Mouse (Mus musculus): ENCODE results near the gene Pex12.

Pex12 gene

GRCm38 (mm10) chr11:83306700-83307253, 4.4 kb upstream of the Pex12 start:
- H3K27me3 ChIP-seq (ENCODE audit: insufficient read depth, low read length), result no peaks in the 10 kb centered on the region

GRCm38 (mm10) chr11:83304485-83304884, 2.1 kb upstream of the Pex12 start:
- Histone ChIP-seq H3K36me3 (ENCODE audit: insufficient read depth, low read length) (peaks cover 22% of the 10 kb centered on the region), H3K4me1 (replicated peaks; ENCODE audit: low read depth, low read length) (peaks cover 33% of the 10 kb centered on the region), H3K27me3 (ENCODE audit: insufficient read depth, low read length) (no peaks in the 10 kb centered on the region), H3K9me3 (ENCODE audit: low read length) (no peaks in the 10 kb centered on the region), H3K4me3 (replicated peaks; ENCODE audit: low read length) (no peak overlapping the region)
- no peak for TF ChIP-seq NANOG (IDR thresholded peaks at IDR 0.05; ENCODE audit: borderline replicate concordance, low read length)
- TF ChIP-seq POU5F1 (IDR thresholded peaks at IDR 0.05; ENCODE audit: borderline replicate concordance, low read length), result no peak
- TF ChIP-seq CTCF (conservative IDR thresholded peaks at IDR 0.05; ENCODE audit: low read length), result no peak

More at GRCm38 (mm10) chr11:83306700-83307253, 4.4 kb upstream of the Pex12 start:
- no peak for TF ChIP-seq CTCF (conservative IDR thresholded peaks at IDR 0.05; ENCODE audit: low read length)
- no peak for TF ChIP-seq NANOG (IDR thresholded peaks at IDR 0.05; ENCODE audit: borderline replicate concordance, low read length)
- TF ChIP-seq POU5F1 (IDR thresholded peaks at IDR 0.05; ENCODE audit: borderline replicate concordance, low read length), result no peak
- H3K4me1 ChIP-seq (replicated peaks; ENCODE audit: low read depth, low read length), result peaks cover 24% of the 10 kb centered on the region
- H3K9me3 ChIP-seq (ENCODE audit: low read length), result no peaks in the 10 kb centered on the region
- peaks cover 19% of the 10 kb centered on the region for H3K36me3 ChIP-seq (ENCODE audit: insufficient read depth, low read length)
- H3K4me3 ChIP-seq (replicated peaks; ENCODE audit: low read length), result no peak overlapping the region

- Histone ChIP-seq H3K4me3 (replicated peaks; ENCODE audit: low read length) (peak overlapping the region; percentile 98), H3K27me3 (ENCODE audit: insufficient read depth, low read length) (no peaks in the 10 kb centered on the region), H3K4me1 (replicated peaks; ENCODE audit: low read depth, low read length) (peaks cover 33% of the 10 kb centered on the region), H3K9me3 (ENCODE audit: low read length) (no peaks in the 10 kb centered on the region), H3K36me3 (ENCODE audit: insufficient read depth, low read length) (peaks cover 18% of the 10 kb centered on the region)
- TF ChIP-seq CTCF (conservative IDR thresholded peaks at IDR 0.05; ENCODE audit: low read length) (no peak), POU5F1 (IDR thresholded peaks at IDR 0.05; ENCODE audit: borderline replicate concordance, low read length) (no peak), NANOG (IDR thresholded peaks at IDR 0.05; ENCODE audit: borderline replicate concordance, low read length) (no peak)
These were observed 1.4 kb upstream of the Pex12 start for GRCm38 (mm10) chr11:83303751-83304150.

GRCm38 (mm10) chr11:83302124-83302523, 262 bp downstream of the Pex12 start:
- Histone ChIP-seq H3K36me3 (ENCODE audit: insufficient read depth, low read length) (peaks cover 16% of the 10 kb centered on the region), H3K4me1 (replicated peaks; ENCODE audit: low read depth, low read length) (peaks cover 45% of the 10 kb centered on the region), H3K4me3 (replicated peaks; ENCODE audit: low read length) (peak overlapping the region; percentile 98), H3K9me3 (ENCODE audit: low read length) (no peaks in the 10 kb centered on the region), H3K27me3 (ENCODE audit: insufficient read depth, low read length) (no peaks in the 10 kb centered on the region)
- TF ChIP-seq CTCF (conservative IDR thresholded peaks at IDR 0.05; ENCODE audit: low read length), result no peak
- no peak for TF ChIP-seq POU5F1 (IDR thresholded peaks at IDR 0.05; ENCODE audit: borderline replicate concordance, low read length)
- TF ChIP-seq NANOG (IDR thresholded peaks at IDR 0.05; ENCODE audit: borderline replicate concordance, low read length), result no peak

GRCm38 (mm10) chr11:83301431-83301831, 955 bp downstream of the Pex12 start:
- Histone ChIP-seq H3K36me3 (ENCODE audit: insufficient read depth, low read length) (peaks cover 23% of the 10 kb centered on the region), H3K4me3 (replicated peaks; ENCODE audit: low read length) (peak overlapping the region; percentile 98; the same call in 1 of the 2 replicates), H3K27me3 (ENCODE audit: insufficient read depth, low read length) (no peaks in the 10 kb centered on the region), H3K9me3 (ENCODE audit: low read length) (no peaks in the 10 kb centered on the region), H3K4me1 (replicated peaks; ENCODE audit: low read depth, low read length) (peaks cover 52% of the 10 kb centered on the region)
- TF ChIP-seq CTCF (conservative IDR thresholded peaks at IDR 0.05; ENCODE audit: low read length), result no peak
- no peak for TF ChIP-seq POU5F1 (IDR thresholded peaks at IDR 0.05; ENCODE audit: borderline replicate concordance, low read length)
- TF ChIP-seq NANOG (IDR thresholded peaks at IDR 0.05; ENCODE audit: borderline replicate concordance, low read length), result no peak

GRCm38 (mm10) chr11:83299724-83300123, 2.7 kb downstream of the Pex12 start:
- peaks cover 56% of the 10 kb centered on the region for H3K4me1 ChIP-seq (replicated peaks; ENCODE audit: low read depth, low read length)
- H3K27me3 ChIP-seq (ENCODE audit: insufficient read depth, low read length), result no peaks in the 10 kb centered on the region
- TF ChIP-seq POU5F1 (IDR thresholded peaks at IDR 0.05; ENCODE audit: borderline replicate concordance, low read length), result no peak
- no peak for TF ChIP-seq NANOG (IDR thresholded peaks at IDR 0.05; ENCODE audit: borderline replicate concordance, low read length)
- no peak for TF ChIP-seq CTCF (conservative IDR thresholded peaks at IDR 0.05; ENCODE audit: low read length)
- peak overlapping the region; percentile 88 for H3K4me3 ChIP-seq (replicated peaks; ENCODE audit: low read length)
- H3K9me3 ChIP-seq (ENCODE audit: low read length), result no peaks in the 10 kb centered on the region
- peaks cover 40% of the 10 kb centered on the region for H3K36me3 ChIP-seq (ENCODE audit: insufficient read depth, low read length)

GRCm38 (mm10) chr11:83298225-83299195, 3.9 kb downstream of the Pex12 start, which contains the start of gene Ap2b1:
Gene Ap2b1 (plus strand): TSS chr11:83299024.
- Histone ChIP-seq H3K27me3 (ENCODE audit: insufficient read depth, low read length) (no peaks in the 10 kb centered on the region), H3K4me3 (replicated peaks; ENCODE audit: low read length) (peak within 1 kb of the TSS; percentile 88), H3K4me1 (replicated peaks; ENCODE audit: low read depth, low read length) (peaks cover 53% of the 10 kb centered on the region), H3K36me3 (ENCODE audit: insufficient read depth, low read length) (peaks cover 52% of the 10 kb centered on the region), H3K9me3 (ENCODE audit: low read length) (no peaks in the 10 kb centered on the region)
- no peak for TF ChIP-seq POU5F1 (IDR thresholded peaks at IDR 0.05; ENCODE audit: borderline replicate concordance, low read length)
- TF ChIP-seq NANOG (IDR thresholded peaks at IDR 0.05; ENCODE audit: borderline replicate concordance, low read length), result no peak
- no peak for TF ChIP-seq CTCF (conservative IDR thresholded peaks at IDR 0.05; ENCODE audit: low read length)

- TF ChIP-seq CTCF (conservative IDR thresholded peaks at IDR 0.05; ENCODE audit: low read length) (no peak), POU5F1 (IDR thresholded peaks at IDR 0.05; ENCODE audit: borderline replicate concordance, low read length) (no peak), NANOG (IDR thresholded peaks at IDR 0.05; ENCODE audit: borderline replicate concordance, low read length) (no peak)
- H3K36me3 ChIP-seq (ENCODE audit: insufficient read depth, low read length), result peaks cover 59% of the 10 kb centered on the region
- H3K27me3 ChIP-seq (ENCODE audit: insufficient read depth, low read length), result no peaks in the 10 kb centered on the region
- H3K4me3 ChIP-seq (replicated peaks; ENCODE audit: low read length), result peak overlapping the region; percentile 88
- no peaks in the 10 kb centered on the region for H3K9me3 ChIP-seq (ENCODE audit: low read length)
- H3K4me1 ChIP-seq (replicated peaks; ENCODE audit: low read depth, low read length), result peaks cover 54% of the 10 kb centered on the region
These were observed 4.6 kb downstream of the Pex12 start for GRCm38 (mm10) chr11:83297816-83298215.
